23 mouse cellular contexts compared by ENCODE assay signal in genomic region chr15:6941491-6941890, GRCm38 (mm10).
"Had no signal": no experiment of that assay in that cellular context is flagged by ENCODE, and none has a peak within 500 bp of the region (broad histone marks: within the 10 kb centered on the region; RNA-seq: fewer than 3 reads in every experiment).

No protein-coding gene starts in this region.

- H3K4me1 ChIP-seq: intestine, embryonic 15.5 days; limb, embryonic 10.5 days; limb, embryonic 13.5 days; midbrain, embryonic 10.5 days; midbrain, embryonic 13.5 days; neural tube, embryonic 13.5 days; stomach, embryonic 15.5 days had no signal

- H3K9me3 ChIP-seq: intestine, embryonic 15.5 days; limb, embryonic 10.5 days; stomach, embryonic 15.5 days had no signal

- H3K4me3 ChIP-seq: intestine, embryonic 15.5 days; layer of hippocampus, adult 2 months; limb, embryonic 10.5 days; limb, embryonic 13.5 days; midbrain, embryonic 10.5 days; midbrain, embryonic 13.5 days; myocyte; neural tube, embryonic 13.5 days; stomach, embryonic 15.5 days had no signal

- H3K27ac ChIP-seq: intestine, embryonic 15.5 days; layer of hippocampus, adult 2 months; limb, embryonic 10.5 days; limb, embryonic 13.5 days; liver, embryonic 14.5 days; macrophage; midbrain, embryonic 10.5 days; midbrain, embryonic 13.5 days; neural tube, embryonic 13.5 days; stomach, embryonic 15.5 days had no signal

- H3K9ac ChIP-seq: intestine, embryonic 15.5 days; limb, embryonic 13.5 days; liver, embryonic 14.5 days; liver, postnatal 0 days; lung, embryonic 14.5 days; midbrain, embryonic 13.5 days; neural tube, embryonic 13.5 days; stomach, embryonic 15.5 days had no signal

- DNase-seq: kidney, adult 11 months; kidney, postnatal 10 days; layer of hippocampus, adult 9-11 months; liver; liver, postnatal 0 days; lung, embryonic 14.5 days; retina, postnatal 1 day; right cerebral cortex, postnatal 25 days; spleen, adult 18-20 months; thymus, postnatal 25 days had no signal

- ATAC-seq: intestine, embryonic 15.5 days; liver, postnatal 0 days; lung, postnatal 0 days; midbrain, embryonic 13.5 days; midbrain, embryonic 16.5 days had no signal

- H3K4me2 ChIP-seq: intestine, embryonic 15.5 days; limb, embryonic 13.5 days; lung, embryonic 14.5 days; midbrain, embryonic 13.5 days; neural tube, embryonic 13.5 days; stomach, embryonic 15.5 days had no signal

- H3K36me3 ChIP-seq: intestine, embryonic 15.5 days; limb, embryonic 10.5 days; limb, embryonic 13.5 days; midbrain, embryonic 10.5 days; midbrain, embryonic 13.5 days; neural tube, embryonic 13.5 days; stomach, embryonic 15.5 days had no signal

- H3K27me3 ChIP-seq: intestine, embryonic 15.5 days; midbrain, embryonic 13.5 days; neural tube, embryonic 13.5 days; stomach, embryonic 15.5 days had no signal
